Mouse (Mus musculus) bone marrow, adult 2 months (tissue): ENCODE data around the gene Zranb1. TPM values are rescaled to one million over a fixed set of nuclear protein-coding genes. Genes with fewer than 3 reads are reported as not detected.

Experiments
- H3K27ac ChIP-seq: fragments of 200-500 bp; 2 replicates; pipeline ENCODE4 v1.5.1; 2012; ENCODE audit warnings: low read depth, mild to moderate bottlenecking, control low read depth, inconsistent platforms, low read length; ENCODE audit not compliant: control insufficient read depth, poor library complexity, insufficient read depth
- H3K4me1 ChIP-seq: fragments of 200-500 bp; 2 replicates; pipeline ENCODE4 v1.6.1; 2011; ENCODE audit warnings: low read length; ENCODE audit not compliant: control insufficient read depth, insufficient read depth
- H3K4me3 ChIP-seq: fragments of 200-500 bp; replicated peaks from 2 replicates; pipeline ENCODE3; 2011; ENCODE audit warnings: mild to moderate bottlenecking, low read depth, low read length, control low read depth; ENCODE audit not compliant: control insufficient read depth
- CTCF ChIP-seq: fragments of 200-500 bp; IDR thresholded peaks from 2 replicates; pipeline ENCODE4 v1.5.1; 2011; ENCODE audit warnings: low read length, control low read depth; ENCODE audit not compliant: control insufficient read depth, insufficient read depth
- POLR2A ChIP-seq: fragments of 200-500 bp; IDR thresholded peaks from 2 replicates; pipeline ENCODE4 v1.6.1; 2011; ENCODE audit warnings: low read depth, mild to moderate bottlenecking, control low read depth, low read length, borderline replicate concordance; ENCODE audit not compliant: control insufficient read depth
- WGBS: fragments of 180-500 bp; shearing (Covaris S2); methylation state at CpG from one replicate; pipeline ENCODE4 v1.1.7; 2018; 5-methylcytosine and 5-hydroxymethylcytosine counted together
- polyA plus RNA-seq: library from polyadenylated mRNA; stranded (reverse); fragments of >200 nt; gene quantifications from 2 replicates; pipeline ENCODE4 v1.2.4, GENCODE M21; 2011; ENCODE audit warnings: low replicate concordance; ENCODE audit not compliant: missing spikeins, insufficient read depth, insufficient read length

Gene Zranb1
- polyA plus RNA-seq, 1 experiment = 50.2 TPM

GRCm38 (mm10) chr7:133002271-133002670 lies 71.3 kb downstream of the Zranb1 start:
- no peaks in the 10 kb centered on the region for H3K4me1 ChIP-seq

GRCm38 (mm10) chr7:133003421-133003820 lies 72.5 kb downstream of the Zranb1 start:
- TF ChIP-seq POLR2A = no peak
- peak; percentile 83 for TF ChIP-seq CTCF
- Histone ChIP-seq H3K4me1 (no peaks in the 10 kb centered on the region), H3K4me3 (no peak overlapping the region), H3K27ac (no peak overlapping the region)
- 1% methylated on average over 3 of the region's 3 CpGs for WGBS

More at GRCm38 (mm10) chr7:133002271-133002670, 71.3 kb downstream of the Zranb1 start:
- no peak overlapping the region for H3K4me3 ChIP-seq
- WGBS = 85% methylated on average over 6 of the region's 6 CpGs
- TF ChIP-seq POLR2A (no peak), CTCF (no peak)
- no peak overlapping the region for H3K27ac ChIP-seq

GRCm38 (mm10) chr7:133005772-133006171 lies 74.8 kb downstream of the Zranb1 start:
- WGBS = 78% methylated on average over 7 of the region's 7 CpGs
- TF ChIP-seq POLR2A (no peak), CTCF (no peak)
- Histone ChIP-seq H3K27ac (no peak overlapping the region), H3K4me1 (no peaks in the 10 kb centered on the region), H3K4me3 (no peak overlapping the region)

- no peaks in the 10 kb centered on the region for H3K4me1 ChIP-seq
- H3K4me3 ChIP-seq = no peak overlapping the region
- H3K27ac ChIP-seq = no peak overlapping the region
- 55% methylated on average over 11 of the region's 11 CpGs for WGBS
- no peak for TF ChIP-seq CTCF
- no peak for TF ChIP-seq POLR2A
These were observed 76.4 kb downstream of the Zranb1 start for GRCm38 (mm10) chr7:133007343-133007742.

- 77% methylated on average over 4 of the region's 4 CpGs for WGBS
These were observed 77.7 kb downstream of the Zranb1 start for GRCm38 (mm10) chr7:133008663-133009062.

GRCm38 (mm10) chr7:133009676-133010075 lies 78.7 kb downstream of the Zranb1 start:
- H3K4me1 ChIP-seq = no peaks in the 10 kb centered on the region
- 83% methylated on average over 8 of the region's 8 CpGs for WGBS
- TF ChIP-seq POLR2A (no peak), CTCF (no peak)
- no peak overlapping the region for H3K27ac ChIP-seq
- no peak overlapping the region for H3K4me3 ChIP-seq

More at GRCm38 (mm10) chr7:133008663-133009062, 77.7 kb downstream of the Zranb1 start:
- Histone ChIP-seq H3K27ac (no peak overlapping the region), H3K4me1 (no peaks in the 10 kb centered on the region), H3K4me3 (no peak overlapping the region)
- TF ChIP-seq CTCF (no peak), POLR2A (no peak)

- TF ChIP-seq CTCF = no peak
- no peak for TF ChIP-seq POLR2A
- 76% methylated on average over 3 of the region's 3 CpGs for WGBS
- no peak overlapping the region for H3K4me3 ChIP-seq
- H3K4me1 ChIP-seq = no peaks in the 10 kb centered on the region
- no peak overlapping the region for H3K27ac ChIP-seq
These were observed 79.5 kb downstream of the Zranb1 start for GRCm38 (mm10) chr7:133010477-133010876.

GRCm38 (mm10) chr7:133011191-133011590 lies 80.2 kb downstream of the Zranb1 start:
- WGBS = 74% methylated on average over 5 of the region's 5 CpGs
- TF ChIP-seq POLR2A (no peak), CTCF (no peak)
- H3K27ac ChIP-seq = no peak overlapping the region
- H3K4me3 ChIP-seq = no peak overlapping the region
- H3K4me1 ChIP-seq = no peaks in the 10 kb centered on the region

GRCm38 (mm10) chr7:133011611-133012010 lies 80.7 kb downstream of the Zranb1 start:
- 81% methylated on average over 4 of the region's 4 CpGs for WGBS
- H3K4me1 ChIP-seq = no peaks in the 10 kb centered on the region
- H3K27ac ChIP-seq = no peak overlapping the region
- no peak overlapping the region for H3K4me3 ChIP-seq
- TF ChIP-seq POLR2A = no peak
- no peak for TF ChIP-seq CTCF
